Mouse (Mus musculus) lung, embryonic 15.5 days (tissue): ENCODE data around the gene Jmjd8. TPM values are rescaled to one million over a fixed set of nuclear protein-coding genes. Genes with fewer than 3 reads are reported as not detected.

Experiments used
- ATAC-seq: fragments of 200-750 bp; cut with Nextera tagmentation; 2 replicates; pipeline ENCODE4 v1.8.0; 2017; ENCODE audit warnings: moderate number of reproducible peaks, borderline replicate concordance; ENCODE audit not compliant: low FRiP score, low TSS enrichment; ENCODE audit errors: extremely low read depth
- H3K27ac ChIP-seq: fragments of 300-500 bp; sonication (generic); 2 replicates; pipeline ENCODE4 v1.5.1; 2015; ENCODE audit warnings: moderate library complexity, mild to moderate bottlenecking, inconsistent platforms
- H3K27me3 ChIP-seq: fragments of 300-500 bp; sonication (generic); 2 replicates; pipeline ENCODE4 v1.6.1; 2015; ENCODE audit warnings: inconsistent platforms
- H3K36me3 ChIP-seq: fragments of 300-500 bp; sonication (generic); 2 replicates; pipeline ENCODE4 v1.6.1; 2015; ENCODE audit warnings: inconsistent platforms
- H3K4me1 ChIP-seq: fragments of 300-500 bp; sonication (generic); 2 replicates; pipeline ENCODE4 v1.6.1; 2015; ENCODE audit warnings: inconsistent platforms
- H3K4me2 ChIP-seq: fragments of 300-500 bp; sonication (generic); 2 replicates; pipeline ENCODE4 v1.6.1; 2015; ENCODE audit warnings: inconsistent platforms, mild to moderate bottlenecking, moderate library complexity
- H3K4me3 ChIP-seq: fragments of 300-500 bp; sonication (generic); 2 replicates; pipeline ENCODE4 v1.5.1; 2015; ENCODE audit warnings: mild to moderate bottlenecking, inconsistent platforms
- H3K9ac ChIP-seq: fragments of 300-500 bp; sonication (generic); 2 replicates; pipeline ENCODE4 v1.6.1; 2015; ENCODE audit warnings: inconsistent platforms
- H3K9me3 ChIP-seq: fragments of 300-500 bp; sonication (generic); 2 replicates; pipeline ENCODE4 v1.6.1; 2016; ENCODE audit warnings: inconsistent platforms
- WGBS: fragments of 180-500 bp; shearing (Covaris S2); methylation state at CpG from one replicate; pipeline ENCODE4 v1.1.7; 2015; 5-methylcytosine and 5-hydroxymethylcytosine counted together
- polyA plus RNA-seq: library from polyadenylated mRNA; unstranded; fragments of >200 nt; fragmentation: Nextera tagmentation; extraction: Ambion mirVana; gene quantifications from 2 replicates; pipeline ENCODE4 v1.2.1, GENCODE M21; 2015

The Jmjd8 gene
- polyA plus RNA-seq, 1 experiment from 2014 or later = 51.5 TPM

GRCm38 (mm10) chr17:25827546-25828222 is 983 bp upstream of the Jmjd8 start:
- Histone ChIP-seq H3K36me3 (peaks cover 40% of the 10 kb centered on the region), H3K4me2 (no peak overlapping the region), H3K4me1 (peaks cover 55% of the 10 kb centered on the region), H3K4me3 (no peak overlapping the region), H3K27ac (no peak overlapping the region), H3K9me3 (no peaks in the 10 kb centered on the region), H3K27me3 (0 out of 2 replicates have a peak, but pooled peaks cover 2% of the 10 kb centered on the region), H3K9ac (no peak overlapping the region)
- WGBS = 91% methylated on average over 22 of the region's 22 CpGs
- ATAC-seq = no peak

- Histone ChIP-seq H3K4me3 (peak overlapping the region; percentile 54), H3K4me1 (peaks cover 55% of the 10 kb centered on the region), H3K27ac (peak overlapping the region; percentile 87), H3K36me3 (peaks cover 40% of the 10 kb centered on the region), H3K27me3 (no peaks in the 10 kb centered on the region), H3K9me3 (no peaks in the 10 kb centered on the region), H3K9ac (peak overlapping the region; percentile 61), H3K4me2 (peak overlapping the region; percentile 73)
- 78% methylated on average over 8 of the region's 8 CpGs for WGBS
- ATAC-seq = no peak
Measured at GRCm38 (mm10) chr17:25828223-25828594, 458 bp upstream of the Jmjd8 start.

GRCm38 (mm10) chr17:25829558-25830017 is 921 bp downstream of the Jmjd8 start:
- H3K4me3 ChIP-seq = peak overlapping the region; percentile 54
- no peaks in the 10 kb centered on the region for H3K27me3 ChIP-seq
- peak overlapping the region; percentile 61 for H3K9ac ChIP-seq
- peak overlapping the region; percentile 73 for H3K4me2 ChIP-seq
- H3K9me3 ChIP-seq = no peaks in the 10 kb centered on the region
- H3K4me1 ChIP-seq = peaks cover 57% of the 10 kb centered on the region
- peaks cover 40% of the 10 kb centered on the region for H3K36me3 ChIP-seq
- 30% methylated on average over 8 of the region's 8 CpGs for WGBS
- no peak for ATAC-seq
- peak overlapping the region; percentile 87 for H3K27ac ChIP-seq

GRCm38 (mm10) chr17:25830200-25830753 is 1.6 kb downstream of the Jmjd8 start:
- 72% methylated on average over 4 of the region's 4 CpGs for WGBS
- H3K9ac ChIP-seq = no peak overlapping the region
- H3K36me3 ChIP-seq = peaks cover 40% of the 10 kb centered on the region
- peak overlapping the region; percentile 73 for H3K4me2 ChIP-seq
- H3K27me3 ChIP-seq = no peaks in the 10 kb centered on the region
- H3K4me3 ChIP-seq = peak overlapping the region; percentile 54; the same call in 1 of the 2 replicates
- H3K4me1 ChIP-seq = peaks cover 57% of the 10 kb centered on the region
- no peak for ATAC-seq
- no peaks in the 10 kb centered on the region for H3K9me3 ChIP-seq
- no peak overlapping the region for H3K27ac ChIP-seq

- no peak overlapping the region for H3K9ac ChIP-seq
- peak overlapping the region; percentile 82 for H3K4me3 ChIP-seq
- H3K4me1 ChIP-seq = peaks cover 59% of the 10 kb centered on the region
- no peak overlapping the region for H3K27ac ChIP-seq
- WGBS = 78% methylated on average over 14 of the region's 14 CpGs
- H3K36me3 ChIP-seq = peaks cover 40% of the 10 kb centered on the region
- no peaks in the 10 kb centered on the region for H3K27me3 ChIP-seq
- H3K9me3 ChIP-seq = no peaks in the 10 kb centered on the region
- no peak for ATAC-seq
- peak overlapping the region; percentile 95 for H3K4me2 ChIP-seq
Measured at GRCm38 (mm10) chr17:25830806-25831431, 2.3 kb downstream of the Jmjd8 start.

GRCm38 (mm10) chr17:25831451-25832281 is 3.0 kb downstream of the Jmjd8 start:
- H3K4me3 ChIP-seq = peak overlapping the region; percentile 82
- H3K9me3 ChIP-seq = no peaks in the 10 kb centered on the region
- H3K27ac ChIP-seq = peak overlapping the region; percentile 92
- peaks cover 32% of the 10 kb centered on the region for H3K36me3 ChIP-seq
- H3K27me3 ChIP-seq = no peaks in the 10 kb centered on the region
- no peak for ATAC-seq
- peak overlapping the region; percentile 90 for H3K9ac ChIP-seq
- H3K4me2 ChIP-seq = peak overlapping the region; percentile 95
- H3K4me1 ChIP-seq = peaks cover 66% of the 10 kb centered on the region
- 44% methylated on average over 21 of the region's 21 CpGs for WGBS

GRCm38 (mm10) chr17:25832436-25833290 is 4.0 kb downstream of the Jmjd8 start:
- Histone ChIP-seq H3K9ac (peak overlapping the region; percentile 90), H3K9me3 (no peaks in the 10 kb centered on the region), H3K4me2 (peak overlapping the region; percentile 95), H3K27ac (peak overlapping the region; percentile 98), H3K4me3 (peak overlapping the region; percentile 82), H3K27me3 (no peaks in the 10 kb centered on the region), H3K4me1 (peaks cover 75% of the 10 kb centered on the region), H3K36me3 (peaks cover 22% of the 10 kb centered on the region)
- peak; percentile 91 for ATAC-seq
- WGBS = under 1% methylated on average over 77 of the region's 77 CpGs

GRCm38 (mm10) chr17:25833291-25833663 is 4.6 kb downstream of the Jmjd8 start, which contains the start of gene Stub1:
Gene Stub1, minus strand, starts transcription at chr17:25833404.
- H3K36me3 ChIP-seq = peaks cover 20% of the 10 kb centered on the region
- ATAC-seq = peak; percentile 66
- no peaks in the 10 kb centered on the region for H3K27me3 ChIP-seq
- H3K27ac ChIP-seq = peak within 1 kb of the TSS; percentile 98
- peak within 1 kb of the TSS; percentile 90 for H3K9ac ChIP-seq
- peaks cover 73% of the 10 kb centered on the region for H3K4me1 ChIP-seq
- under 1% methylated on average over 24 of the region's 24 CpGs for WGBS
- H3K4me2 ChIP-seq = peak within 1 kb of the TSS; percentile 95
- no peaks in the 10 kb centered on the region for H3K9me3 ChIP-seq
- H3K4me3 ChIP-seq = peak within 1 kb of the TSS; percentile 82

GRCm38 (mm10) chr17:25833961-25834594 is 5.4 kb downstream of the Jmjd8 start:
- Histone ChIP-seq H3K9ac (peak overlapping the region; percentile 73), H3K36me3 (peaks cover 25% of the 10 kb centered on the region), H3K4me3 (peak overlapping the region; percentile 82), H3K4me1 (peaks cover 68% of the 10 kb centered on the region), H3K4me2 (peak overlapping the region; percentile 88), H3K9me3 (no peaks in the 10 kb centered on the region), H3K27ac (peak overlapping the region; percentile 98), H3K27me3 (no peaks in the 10 kb centered on the region)
- 15% methylated on average over 6 of the region's 6 CpGs for WGBS
- ATAC-seq = no peak

- Histone ChIP-seq H3K4me3 (peak overlapping the region; percentile 82), H3K4me2 (peak overlapping the region; percentile 88), H3K4me1 (peaks cover 63% of the 10 kb centered on the region), H3K27ac (0 out of 2 replicates have a peak overlapping the region, but pooled peaks have one; percentile 98), H3K9me3 (no peaks in the 10 kb centered on the region), H3K36me3 (peaks cover 31% of the 10 kb centered on the region), H3K9ac (peak overlapping the region; percentile 73), H3K27me3 (no peaks in the 10 kb centered on the region)
- ATAC-seq = no peak
- 81% methylated on average over 12 of the region's 12 CpGs for WGBS
Measured at GRCm38 (mm10) chr17:25834595-25835222, 6.0 kb downstream of the Jmjd8 start.
